Mouse (Mus musculus): ENCODE results near the gene Tbx20. TPM values are rescaled to one million over a fixed set of nuclear protein-coding genes. Genes with fewer than 3 reads are reported as not detected.
A peak's percentile ranks its signal among the peaks of the same experiment; 100 is the strongest.

Gene Tbx20
- 0.35 and 0.45 TPM in 2 replicates for polyA plus RNA-seq (2015; fragmentation: Nextera tagmentation; extraction: Ambion mirVana)

GRCm38 (mm10) chr9:24774160-24774969, at the start of gene Tbx20:
Tbx20 (minus strand) TSS chr9:24774303.
- ATAC-seq, result peak; percentile 89
- peak within 1 kb of the TSS; percentile 55 for H3K4me2 ChIP-seq (replicated peaks)

GRCm38 (mm10) chr9:24818511-24818910, 44.4 kb upstream of the Tbx20 start:
- WGBS, result 79% methylated on average over 3 of the region's 3 CpGs
- H3K4me2 ChIP-seq (replicated peaks), result no peak overlapping the region
- no peaks in the 10 kb centered on the region for H3K27me3 ChIP-seq (replicated peaks)
- H3K27ac ChIP-seq, result no peak overlapping the region
- no peak overlapping the region for H3K9ac ChIP-seq
- H3K4me1 ChIP-seq (replicated peaks), result no peaks in the 10 kb centered on the region
- no peak for ATAC-seq
- H3K4me3 ChIP-seq (replicated peaks), result no peak overlapping the region
- no peaks in the 10 kb centered on the region for H3K9me3 ChIP-seq
- no peaks in the 10 kb centered on the region for H3K36me3 ChIP-seq

More at GRCm38 (mm10) chr9:24774160-24774969, at the start of gene Tbx20:
- H3K27ac ChIP-seq, result no peak within 1 kb of the TSS
- H3K9ac ChIP-seq, result no peak within 1 kb of the TSS
- H3K9me3 ChIP-seq, result no peaks in the 10 kb centered on the region
- H3K4me3 ChIP-seq (replicated peaks), result peak within 1 kb of the TSS; percentile 24
- peaks cover 29% of the 10 kb centered on the region for H3K4me1 ChIP-seq (replicated peaks)
- H3K36me3 ChIP-seq, result no peaks in the 10 kb centered on the region
- H3K27me3 ChIP-seq (replicated peaks), result peaks cover 89% of the 10 kb centered on the region
- under 1% methylated on average over 40 of the region's 40 CpGs for WGBS

- no peak overlapping the region for H3K4me3 ChIP-seq (replicated peaks)
Observed at GRCm38 (mm10) chr9:24812461-24812860, 38.4 kb upstream of the Tbx20 start.

DNA sequence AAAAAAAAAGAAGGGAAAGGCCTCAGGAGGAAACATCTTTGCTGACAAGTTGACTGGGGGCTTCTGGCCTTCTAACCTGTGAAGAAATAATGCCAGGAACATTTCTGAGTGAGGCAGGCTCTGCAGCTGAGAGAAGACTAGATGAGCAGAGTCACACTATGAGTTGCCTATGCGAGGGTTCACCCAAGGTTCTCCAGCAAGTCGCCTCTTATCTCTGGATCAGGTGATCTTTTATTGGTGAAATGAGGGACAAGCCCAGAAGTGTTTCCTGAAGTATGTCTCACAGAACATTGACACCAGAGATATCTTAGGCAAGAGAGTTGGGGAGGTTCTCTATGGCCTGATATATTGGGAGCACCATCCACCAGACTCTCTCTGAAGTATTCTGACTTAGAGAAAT, 18.0 kb upstream of the Tbx20 start:
- 0 out of 2 replicates have a peak, but pooled peaks have one; percentile 47 for ATAC-seq
- no peaks in the 10 kb centered on the region for H3K4me1 ChIP-seq (replicated peaks)

More at GRCm38 (mm10) chr9:24812461-24812860, 38.4 kb upstream of the Tbx20 start:
- ATAC-seq, result no peak
- H3K27ac ChIP-seq, result no peak overlapping the region
- no peaks in the 10 kb centered on the region for H3K4me1 ChIP-seq (replicated peaks)
- H3K27me3 ChIP-seq (replicated peaks), result no peaks in the 10 kb centered on the region
- WGBS, result 88% methylated on average over 6 of the region's 6 CpGs
- no peaks in the 10 kb centered on the region for H3K9me3 ChIP-seq
- H3K36me3 ChIP-seq, result no peaks in the 10 kb centered on the region
- no peak overlapping the region for H3K4me2 ChIP-seq (replicated peaks)
- H3K9ac ChIP-seq, result no peak overlapping the region

GRCm38 (mm10) chr9:24789396-24789795, 15.3 kb upstream of the Tbx20 start:
- H3K4me3 ChIP-seq (replicated peaks), result no peak overlapping the region
- H3K4me2 ChIP-seq (replicated peaks), result no peak overlapping the region
- H3K9ac ChIP-seq, result no peak overlapping the region
- no peaks in the 10 kb centered on the region for H3K9me3 ChIP-seq
- no peaks in the 10 kb centered on the region for H3K27me3 ChIP-seq (replicated peaks)
- no peaks in the 10 kb centered on the region for H3K36me3 ChIP-seq
- H3K27ac ChIP-seq, result no peak overlapping the region
- ATAC-seq, result no peak
- WGBS, result 46% methylated on average over 3 of the region's 3 CpGs
- no peaks in the 10 kb centered on the region for H3K4me1 ChIP-seq (replicated peaks)

More for the DNA sequence above, 18.0 kb upstream of the Tbx20 start:
- Histone ChIP-seq H3K9me3 (no peaks in the 10 kb centered on the region), H3K4me3 (replicated peaks) (no peak overlapping the region), H3K27me3 (replicated peaks) (no peaks in the 10 kb centered on the region), H3K4me2 (replicated peaks) (no peak overlapping the region), H3K9ac (no peak overlapping the region), H3K36me3 (no peaks in the 10 kb centered on the region), H3K27ac (no peak overlapping the region)
- 81% methylated on average over 2 of the region's 2 CpGs for WGBS

DNA sequence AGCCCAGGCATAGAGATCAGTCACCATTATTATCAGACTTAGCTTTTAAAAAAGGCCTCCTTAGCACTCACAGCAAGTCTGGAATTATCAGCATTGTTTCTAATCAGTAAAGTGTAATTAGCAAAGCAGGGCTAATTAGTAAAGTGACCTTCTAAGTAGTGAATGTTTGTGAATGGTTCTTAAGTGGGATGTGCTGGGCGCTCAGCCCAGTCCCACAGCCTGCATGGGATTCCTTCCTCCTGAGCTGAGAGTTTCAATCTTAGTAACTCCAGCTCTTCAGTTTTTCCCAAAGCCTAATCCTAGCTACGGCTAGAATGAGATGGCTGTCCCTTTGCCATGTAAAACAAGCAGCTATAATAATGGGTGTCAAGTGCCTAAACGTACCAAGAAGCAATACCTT, 8.2 kb upstream of the Tbx20 start:
- no peak for ATAC-seq
- WGBS, result 43% methylated on average over 3 of the region's 3 CpGs
- Histone ChIP-seq H3K27ac (no peak overlapping the region), H3K27me3 (replicated peaks) (peaks cover 52% of the 10 kb centered on the region), H3K4me3 (replicated peaks) (no peak overlapping the region), H3K9me3 (no peaks in the 10 kb centered on the region), H3K9ac (no peak overlapping the region), H3K4me1 (replicated peaks) (peaks cover 12% of the 10 kb centered on the region; the same call in 1 of the 2 replicates), H3K4me2 (replicated peaks) (no peak overlapping the region), H3K36me3 (no peaks in the 10 kb centered on the region)

GRCm38 (mm10) chr9:24780929-24781441, 6.9 kb upstream of the Tbx20 start:
- H3K27me3 ChIP-seq (replicated peaks), result peaks cover 65% of the 10 kb centered on the region
- under 1% methylated on average over 32 of the region's 32 CpGs for WGBS
- H3K4me1 ChIP-seq (replicated peaks), result peaks cover 14% of the 10 kb centered on the region; the same call in 1 of the 2 replicates
- H3K36me3 ChIP-seq, result no peaks in the 10 kb centered on the region
- H3K4me3 ChIP-seq (replicated peaks), result peak overlapping the region; percentile 32
- no peak overlapping the region for H3K9ac ChIP-seq
- no peaks in the 10 kb centered on the region for H3K9me3 ChIP-seq
- H3K27ac ChIP-seq, result no peak overlapping the region
- peak; percentile 76 for ATAC-seq
- H3K4me2 ChIP-seq (replicated peaks), result peak overlapping the region; percentile 72

- Histone ChIP-seq H3K9ac (no peak overlapping the region), H3K9me3 (no peaks in the 10 kb centered on the region), H3K4me2 (replicated peaks) (peak overlapping the region; percentile 72), H3K36me3 (no peaks in the 10 kb centered on the region), H3K4me3 (replicated peaks) (peak overlapping the region; percentile 32), H3K27ac (no peak overlapping the region), H3K4me1 (replicated peaks) (peaks cover 14% of the 10 kb centered on the region; the same call in 1 of the 2 replicates), H3K27me3 (replicated peaks) (peaks cover 68% of the 10 kb centered on the region)
- peak; percentile 67 for ATAC-seq
- WGBS, result 5% methylated on average over 20 of the region's 22 CpGs
Observed at GRCm38 (mm10) chr9:24780391-24780928, 6.4 kb upstream of the Tbx20 start.

- Histone ChIP-seq H3K4me3 (replicated peaks) (no peak overlapping the region), H3K9me3 (no peaks in the 10 kb centered on the region), H3K36me3 (no peaks in the 10 kb centered on the region), H3K4me2 (replicated peaks) (no peak overlapping the region), H3K27ac (no peak overlapping the region), H3K27me3 (replicated peaks) (peaks cover 72% of the 10 kb centered on the region), H3K9ac (no peak overlapping the region), H3K4me1 (replicated peaks) (peaks cover 14% of the 10 kb centered on the region; the same call in 1 of the 2 replicates)
- no peak for ATAC-seq
- WGBS, result 11% methylated on average over 3 of the region's 3 CpGs
Observed at GRCm38 (mm10) chr9:24779975-24780374, 5.9 kb upstream of the Tbx20 start.

GRCm38 (mm10) chr9:24778571-24778970, 4.5 kb upstream of the Tbx20 start:
- WGBS, result 4% methylated on average over 14 of the region's 14 CpGs
- Histone ChIP-seq H3K4me1 (replicated peaks) (peaks cover 25% of the 10 kb centered on the region), H3K4me2 (replicated peaks) (no peak overlapping the region), H3K9me3 (no peaks in the 10 kb centered on the region), H3K27ac (no peak overlapping the region), H3K9ac (no peak overlapping the region), H3K27me3 (replicated peaks) (peaks cover 86% of the 10 kb centered on the region), H3K36me3 (no peaks in the 10 kb centered on the region), H3K4me3 (replicated peaks) (no peak overlapping the region)
- no peak for ATAC-seq

GRCm38 (mm10) chr9:24777961-24778360, 3.9 kb upstream of the Tbx20 start:
- no peaks in the 10 kb centered on the region for H3K9me3 ChIP-seq
- WGBS, result 2% methylated on average over 14 of the region's 14 CpGs
- peaks cover 91% of the 10 kb centered on the region for H3K27me3 ChIP-seq (replicated peaks)
- H3K4me3 ChIP-seq (replicated peaks), result no peak overlapping the region
- H3K36me3 ChIP-seq, result no peaks in the 10 kb centered on the region
- H3K9ac ChIP-seq, result no peak overlapping the region
- H3K4me2 ChIP-seq (replicated peaks), result no peak overlapping the region; the same call in 1 of the 2 replicates
- no peak overlapping the region for H3K27ac ChIP-seq
- no peak for ATAC-seq
- peaks cover 26% of the 10 kb centered on the region for H3K4me1 ChIP-seq (replicated peaks)

DNA sequence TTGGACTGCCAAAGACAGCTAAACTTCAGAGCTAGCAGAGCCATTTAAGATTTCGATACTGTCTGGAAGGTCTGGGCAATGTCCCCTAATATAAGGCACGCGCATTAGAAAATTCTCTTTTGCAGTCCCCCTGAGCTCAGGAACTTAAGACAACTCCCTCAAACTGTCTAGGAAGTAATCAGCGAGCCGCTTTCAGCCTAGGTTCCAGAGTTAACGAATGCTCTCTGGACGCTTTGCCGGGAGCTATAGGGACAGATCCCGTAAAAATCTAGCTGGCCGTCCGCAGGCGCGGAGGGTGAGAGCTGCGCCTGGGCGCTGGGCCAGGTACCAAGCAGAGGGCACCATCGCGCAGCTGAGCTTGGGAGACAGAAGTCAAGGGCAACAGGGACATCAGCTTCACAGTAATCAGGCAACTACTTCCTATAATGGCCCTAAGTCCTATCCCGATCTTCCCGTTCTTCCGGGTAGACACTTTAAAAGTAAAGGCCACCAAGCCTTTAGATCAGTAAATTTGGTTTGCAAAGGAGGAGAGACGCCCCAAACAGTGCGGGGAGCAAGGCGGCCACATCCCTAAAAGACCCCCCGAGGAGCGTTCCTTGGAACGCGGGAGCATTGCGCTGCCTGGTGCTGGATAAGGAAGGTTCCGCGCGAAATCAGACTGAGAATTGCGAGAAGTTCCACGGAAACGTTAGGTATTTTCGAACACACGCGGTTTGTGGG, 3.2 kb upstream of the Tbx20 start:
- Histone ChIP-seq H3K27me3 (replicated peaks) (peaks cover 88% of the 10 kb centered on the region), H3K9me3 (no peaks in the 10 kb centered on the region), H3K27ac (no peak overlapping the region), H3K9ac (no peak overlapping the region), H3K4me1 (replicated peaks) (peaks cover 26% of the 10 kb centered on the region), H3K4me2 (replicated peaks) (no peak overlapping the region; the same call in 1 of the 2 replicates), H3K4me3 (replicated peaks) (no peak overlapping the region), H3K36me3 (no peaks in the 10 kb centered on the region)
- 1% methylated on average over 37 of the region's 37 CpGs for WGBS
- no peak for ATAC-seq

Measured in intestine, embryonic 15.5 days (tissue).